Mouse (Mus musculus) testis, adult 2 months (tissue): Measurements from ENCODE around the gene Pde11a.

Experiments
- CTCF ChIP-seq: fragments of 200-500 bp; IDR thresholded peaks from 2 replicates; pipeline ENCODE4 v1.5.1; 2012; ENCODE audit warnings: low read depth, mild to moderate bottlenecking, inconsistent platforms, low read length, moderate library complexity; ENCODE audit not compliant: control insufficient read depth, insufficient read depth, insufficient replicate concordance
- POLR2A ChIP-seq: fragments of 200-500 bp; IDR thresholded peaks from 2 replicates; pipeline ENCODE4 v1.6.1; 2012; ENCODE audit warnings: low read depth, mild to moderate bottlenecking, inconsistent platforms, low read length, moderate library complexity; ENCODE audit not compliant: control insufficient read depth

GRCm38 (mm10) chr2:76001392-76001791 is 337.2 kb downstream of the Pde11a start:
- TF ChIP-seq CTCF: peak; percentile 89
- TF ChIP-seq POLR2A: no peak
